In genomic region chr14:71231223-71231815, GRCm38 (mm10) we compare ENCODE assay signal across 18 mouse cellular contexts.
DNase-seq lines count a peak whose midpoint lies in the region; ATAC-seq and TF ChIP-seq lines count a peak whose summit lies in the region.
"Had no signal": no experiment of that assay in that cellular context is flagged by ENCODE, and none has a peak within 500 bp of the region (broad histone marks: within the 10 kb centered on the region; RNA-seq: fewer than 3 reads in every experiment).

No protein-coding gene starts in this region.

- no peaks in the 10 kb centered on the region for H3K27me3 ChIP-seq in embryonic facial prominence, embryonic 14.5 days (replicated peaks; ENCODE audit: control insufficient read depth, insufficient read depth, low read length)
- H3K27me3 ChIP-seq in embryonic facial prominence, embryonic 10.5 days (replicated peaks; ENCODE audit: low read depth, poor library complexity, severe bottlenecking), result no peaks in the 10 kb centered on the region
- H3K27me3 ChIP-seq in heart, adult 2 months (ENCODE audit: control insufficient read depth, insufficient read depth, low read length), result no peaks in the 10 kb centered on the region
- H3K27me3 ChIP-seq in lung, postnatal 0 days (replicated peaks; ENCODE audit: insufficient read depth, low read length), result no peaks in the 10 kb centered on the region
- H3K27me3 ChIP-seq: embryonic facial prominence, embryonic 12.5 days; hindbrain, embryonic 13.5 days had no signal

- H3K9ac ChIP-seq in embryonic facial prominence, embryonic 14.5 days (ENCODE audit: low read depth, low read length), result no peak overlapping the region
- H3K9ac ChIP-seq in heart, adult 2 months (ENCODE audit: low read depth, low read length), result no peak overlapping the region
- no peak overlapping the region for H3K9ac ChIP-seq in lung, postnatal 0 days (replicated peaks; ENCODE audit: low read depth)
- H3K9ac ChIP-seq: embryonic facial prominence, embryonic 12.5 days; forebrain, embryonic 13.5 days; forebrain, postnatal 0 days; hindbrain, embryonic 13.5 days had no signal

- no peak for TF ChIP-seq CTCF in heart, adult 2 months (IDR thresholded peaks at IDR 0.05)
- TF ChIP-seq CTCF in lung, postnatal 0 days (IDR thresholded peaks at IDR 0.05), result no peak
- TF ChIP-seq CTCF in embryonic fibroblast, embryonic 13.5 days (IDR thresholded peaks at IDR 0.05; ENCODE audit: borderline replicate concordance, insufficient read depth, low read length), result no peak

- no peak overlapping the region for H3K4me3 ChIP-seq in embryonic facial prominence, embryonic 14.5 days (ENCODE audit: low read depth, low read length)
- no peak overlapping the region for H3K4me3 ChIP-seq in embryonic facial prominence, embryonic 10.5 days
- H3K4me3 ChIP-seq in heart, adult 2 months, result no peak overlapping the region
- no peak overlapping the region for H3K4me3 ChIP-seq in lung, postnatal 0 days (ENCODE audit: low read depth, low read length)
- H3K4me3 ChIP-seq in embryonic fibroblast, embryonic 13.5 days (ENCODE audit: insufficient read depth, low read length), result no peak overlapping the region
- H3K4me3 ChIP-seq: embryonic facial prominence, embryonic 12.5 days; forebrain, embryonic 13.5 days; hindbrain, embryonic 13.5 days had no signal

- H3K4me2 ChIP-seq in embryonic facial prominence, embryonic 14.5 days (ENCODE audit: low read depth, low read length), result no peak overlapping the region
- no peak overlapping the region for H3K4me2 ChIP-seq in lung, postnatal 0 days (replicated peaks; ENCODE audit: low read depth, low read length)
- H3K4me2 ChIP-seq: embryonic facial prominence, embryonic 12.5 days; forebrain, embryonic 13.5 days; heart, embryonic 11.5 days; hindbrain, embryonic 13.5 days had no signal

- TF ChIP-seq POLR2A in heart, adult 2 months (IDR thresholded peaks at IDR 0.05; ENCODE audit: insufficient read depth, low read depth, low read length), result no peak
- TF ChIP-seq POLR2A in embryonic fibroblast, embryonic 13.5 days (IDR thresholded peaks at IDR 0.05; ENCODE audit: low read depth, low read length), result no peak

- no peaks in the 10 kb centered on the region for H3K36me3 ChIP-seq in embryonic facial prominence, embryonic 14.5 days (ENCODE audit: control insufficient read depth, insufficient read depth, low read length)
- no peaks in the 10 kb centered on the region for H3K36me3 ChIP-seq in embryonic facial prominence, embryonic 10.5 days (replicated peaks)
- no peaks in the 10 kb centered on the region for H3K36me3 ChIP-seq in heart, adult 2 months (ENCODE audit: control insufficient read depth, insufficient read depth, low read length)
- no peaks in the 10 kb centered on the region for H3K36me3 ChIP-seq in lung, postnatal 0 days (ENCODE audit: insufficient read depth, low read length)
- H3K36me3 ChIP-seq: embryonic facial prominence, embryonic 12.5 days; hindbrain, embryonic 13.5 days had no signal

- WGBS in embryonic facial prominence, embryonic 14.5 days, result 76% methylated on average over 4 of the region's 4 CpGs
- WGBS in embryonic facial prominence, embryonic 10.5 days, result 84% methylated on average over 4 of the region's 4 CpGs
- 62% methylated on average over 4 of the region's 4 CpGs for WGBS in heart, adult 2 months
- WGBS in lung, postnatal 0 days, result 55% methylated on average over 4 of the region's 4 CpGs

- no peak for TF ChIP-seq EP300 in heart, adult 2 months (IDR thresholded peaks at IDR 0.05; ENCODE audit: insufficient read depth, low read depth, low read length)
- TF ChIP-seq EP300 in lung, postnatal 0 days (IDR thresholded peaks at IDR 0.05), result peak; percentile 34; the same call in 1 of the 2 replicates

- intact Hi-C loops in heart, postnatal 10 days (cut with DNase I), result no loop called here
- intact Hi-C loops in heart, adult 2 months (cut with DNase I), result no loop called here

- peak; percentile 61 for DNase-seq in embryonic facial prominence, embryonic 14.5 days (ENCODE audit: low spot score)
- no peak for DNase-seq in embryonic facial prominence, embryonic 10.5 days (ENCODE audit: low spot score)
- DNase-seq in heart, postnatal 10 days, result peak; percentile 8 to 10
- no peak for DNase-seq in heart, adult 2 months
- DNase-seq in lung, postnatal 0 days (ENCODE audit: low spot score), result peak; percentile 68
- DNase-seq in lung, adult 18-20 months, result no peak
- DNase-seq in right cerebral cortex, postnatal 14 days, result no peak
- DNase-seq: adrenal gland, adult 8-10 months; cerebellum, adult 2 months; cerebellum, postnatal 10 days; forebrain, postnatal 0 days; gastrocnemius, postnatal 14 days had no signal

- no peaks in the 10 kb centered on the region for H3K79me2 ChIP-seq in heart, adult 2 months (replicated peaks; ENCODE audit: control insufficient read depth, insufficient read depth, low read length)

- no peak overlapping the region for H3K27ac ChIP-seq in embryonic facial prominence, embryonic 14.5 days (replicated peaks; ENCODE audit: low read depth, low read length)
- H3K27ac ChIP-seq in embryonic facial prominence, embryonic 10.5 days (replicated peaks), result no peak overlapping the region
- H3K27ac ChIP-seq in heart, adult 2 months, result no peak overlapping the region
- H3K27ac ChIP-seq in lung, postnatal 0 days (ENCODE audit: low read length), result peak overlapping the region; percentile 32; the same call in 1 of the 2 replicates
- peak overlapping the region; percentile 34; the same call in 1 of the 2 replicates for H3K27ac ChIP-seq in embryonic fibroblast, embryonic 13.5 days (ENCODE audit: insufficient read depth, low read length)
- H3K27ac ChIP-seq: embryonic facial prominence, embryonic 12.5 days; forebrain, embryonic 13.5 days; hindbrain, embryonic 13.5 days; hindbrain, postnatal 0 days had no signal

- H3K9me3 ChIP-seq in embryonic facial prominence, embryonic 14.5 days (ENCODE audit: control insufficient read depth, low read length), result no peaks in the 10 kb centered on the region
- no peaks in the 10 kb centered on the region for H3K9me3 ChIP-seq in embryonic facial prominence, embryonic 10.5 days
- H3K9me3 ChIP-seq in lung, postnatal 0 days (ENCODE audit: low read length), result no peaks in the 10 kb centered on the region
- H3K9me3 ChIP-seq: embryonic facial prominence, embryonic 12.5 days; forebrain, embryonic 13.5 days; hindbrain, embryonic 13.5 days had no signal

- H3K4me1 ChIP-seq in embryonic facial prominence, embryonic 14.5 days (ENCODE audit: control insufficient read depth, insufficient read depth, low read length), result no peaks in the 10 kb centered on the region
- no peaks in the 10 kb centered on the region for H3K4me1 ChIP-seq in embryonic facial prominence, embryonic 10.5 days
- H3K4me1 ChIP-seq in heart, adult 2 months (ENCODE audit: control insufficient read depth, insufficient read depth, low read length), result no peaks in the 10 kb centered on the region
- no peaks in the 10 kb centered on the region for H3K4me1 ChIP-seq in lung, postnatal 0 days (ENCODE audit: insufficient read depth, low read depth, low read length)
- H3K4me1 ChIP-seq in embryonic fibroblast, embryonic 13.5 days (ENCODE audit: control insufficient read depth, insufficient read depth, low read length), result peaks cover 6% of the 10 kb centered on the region; the same call in 1 of the 2 replicates
- H3K4me1 ChIP-seq: embryonic facial prominence, embryonic 12.5 days; hindbrain, embryonic 13.5 days had no signal

- ATAC-seq in embryonic facial prominence, embryonic 14.5 days (ENCODE audit: low read depth), result no peak
- peak; percentile 68 for ATAC-seq in lung, postnatal 0 days
- ATAC-seq: forebrain, embryonic 13.5 days; forebrain, postnatal 0 days; hindbrain, postnatal 0 days had no signal

Comparison
In these comparisons a context has a peak if more than half of its experiments do, and no peak if none do; other contexts are left out.
1. DNase-seq: peak in embryonic facial prominence, embryonic 14.5 days (single experiment), heart, postnatal 10 days (2 of 2) and lung, postnatal 0 days (single experiment); none in embryonic facial prominence, embryonic 10.5 days (single experiment), heart, adult 2 months (0 of 2), lung, adult 18-20 months (0 of 2) and right cerebral cortex, postnatal 14 days (single experiment).
2. H3K27ac ChIP-seq: peak in lung, postnatal 0 days (single experiment) and embryonic fibroblast, embryonic 13.5 days (single experiment); none in embryonic facial prominence, embryonic 14.5 days (single experiment), embryonic facial prominence, embryonic 10.5 days (single experiment) and heart, adult 2 months (single experiment).